Mouse (Mus musculus): Measurements from ENCODE around the gene Exosc5. TPM values are rescaled to one million over a fixed set of nuclear protein-coding genes. Genes with fewer than 3 reads are reported as not detected.

Exosc5 gene
- polyA plus RNA-seq, 1 experiment = 53.7 TPM

DNA sequence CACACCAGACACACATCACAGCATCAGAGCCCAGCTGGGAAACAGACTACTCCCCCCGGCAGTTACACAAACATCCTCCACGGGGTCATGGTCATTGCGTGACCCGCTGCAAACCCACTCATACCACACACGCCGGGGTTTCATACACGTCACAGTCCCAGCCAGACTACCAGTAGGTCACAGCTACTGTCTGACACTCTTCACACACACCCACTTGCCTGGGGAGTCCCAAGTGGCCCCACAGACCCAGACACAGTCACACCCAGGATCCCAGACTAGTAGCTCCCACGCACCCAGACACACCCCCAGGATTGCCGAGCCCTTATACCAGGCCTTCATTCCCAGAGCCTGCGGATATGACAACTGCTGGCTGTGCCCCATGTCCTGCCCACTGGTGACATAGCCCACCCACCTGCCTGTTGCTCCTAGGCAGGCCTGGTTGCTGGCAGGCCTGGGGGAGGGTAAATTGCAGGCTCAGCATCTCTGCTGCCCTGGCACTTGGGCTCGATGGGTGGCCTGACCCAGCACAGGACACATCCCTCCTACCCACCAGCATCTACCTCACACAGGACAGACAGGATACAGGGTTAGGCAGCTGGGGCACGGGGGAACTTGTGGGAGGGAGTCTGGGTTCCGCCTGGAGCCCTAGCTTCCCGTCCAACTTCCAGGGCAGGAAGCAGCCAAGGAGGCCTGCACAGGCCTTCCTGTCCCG is 48.8 kb downstream of the Exosc5 start:
- H3K9ac ChIP-seq (ENCODE audit: low read depth, poor library complexity, severe bottlenecking) = peak overlapping the region; percentile 33; the same call in 1 of the 2 replicates

DNA sequence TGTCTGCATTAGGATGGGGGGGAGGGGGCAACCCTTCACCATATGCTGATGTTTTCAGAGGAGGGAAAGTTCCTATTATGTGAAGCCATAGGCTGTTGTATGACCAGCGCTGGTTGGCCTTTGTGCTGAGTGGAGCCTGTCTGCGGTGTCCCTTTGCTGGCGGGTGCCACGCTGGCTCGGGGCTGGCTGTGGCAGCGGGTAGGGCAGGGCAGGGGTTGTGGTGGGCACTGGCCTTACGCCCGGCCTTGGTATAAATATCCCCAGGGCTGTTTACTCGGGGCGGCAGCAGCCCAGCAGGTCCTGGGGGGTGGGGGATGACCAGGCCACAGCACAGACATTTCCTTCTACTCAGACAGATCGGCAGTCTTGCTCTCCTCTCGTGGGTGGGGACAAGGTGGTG is 51.0 kb downstream of the Exosc5 start:
- Histone ChIP-seq H3K9ac (ENCODE audit: low read depth, poor library complexity, severe bottlenecking) (peak overlapping the region; percentile 40), H3K4me1 (ENCODE audit: control insufficient read depth, insufficient read depth, low read length) (no peaks in the 10 kb centered on the region), H3K27ac (ENCODE audit: insufficient read depth, low read length) (no peak overlapping the region), H3K4me3 (ENCODE audit: low read depth, low read length) (peak overlapping the region; percentile 13; the same call in 1 of the 2 replicates), H3K36me3 (ENCODE audit: control insufficient read depth, insufficient read depth, low read length, poor library complexity, severe bottlenecking) (peaks cover 6% of the 10 kb centered on the region), H3K27me3 (ENCODE audit: control insufficient read depth, insufficient read depth, low read length, poor library complexity, severe bottlenecking) (no peaks in the 10 kb centered on the region), H3K9me3 (replicated peaks; ENCODE audit: control insufficient read depth, insufficient read depth, low read length, poor library complexity, severe bottlenecking) (no peaks in the 10 kb centered on the region)
- TF ChIP-seq EP300 (IDR thresholded peaks at IDR 0.05; ENCODE audit: insufficient read depth, low read depth, low read length) = no peak
- TF ChIP-seq CTCF (IDR thresholded peaks at IDR 0.05; ENCODE audit: low read depth, low read length) = no peak
- no peak for TF ChIP-seq POLR2A (IDR thresholded peaks at IDR 0.05; ENCODE audit: insufficient read depth, low read length)

More for the DNA sequence above, 48.8 kb downstream of the Exosc5 start:
- Histone ChIP-seq H3K9me3 (replicated peaks; ENCODE audit: control insufficient read depth, insufficient read depth, low read length, poor library complexity, severe bottlenecking) (no peaks in the 10 kb centered on the region), H3K27me3 (ENCODE audit: control insufficient read depth, insufficient read depth, low read length, poor library complexity, severe bottlenecking) (no peaks in the 10 kb centered on the region), H3K36me3 (ENCODE audit: control insufficient read depth, insufficient read depth, low read length, poor library complexity, severe bottlenecking) (no peaks in the 10 kb centered on the region), H3K4me3 (ENCODE audit: low read depth, low read length) (peak overlapping the region; percentile 13; the same call in 1 of the 2 replicates), H3K4me1 (ENCODE audit: control insufficient read depth, insufficient read depth, low read length) (no peaks in the 10 kb centered on the region), H3K27ac (ENCODE audit: insufficient read depth, low read length) (no peak overlapping the region)
- TF ChIP-seq POLR2A (IDR thresholded peaks at IDR 0.05; ENCODE audit: insufficient read depth, low read length) (no peak), EP300 (IDR thresholded peaks at IDR 0.05; ENCODE audit: insufficient read depth, low read depth, low read length) (no peak), CTCF (IDR thresholded peaks at IDR 0.05; ENCODE audit: low read depth, low read length) (no peak)

DNA sequence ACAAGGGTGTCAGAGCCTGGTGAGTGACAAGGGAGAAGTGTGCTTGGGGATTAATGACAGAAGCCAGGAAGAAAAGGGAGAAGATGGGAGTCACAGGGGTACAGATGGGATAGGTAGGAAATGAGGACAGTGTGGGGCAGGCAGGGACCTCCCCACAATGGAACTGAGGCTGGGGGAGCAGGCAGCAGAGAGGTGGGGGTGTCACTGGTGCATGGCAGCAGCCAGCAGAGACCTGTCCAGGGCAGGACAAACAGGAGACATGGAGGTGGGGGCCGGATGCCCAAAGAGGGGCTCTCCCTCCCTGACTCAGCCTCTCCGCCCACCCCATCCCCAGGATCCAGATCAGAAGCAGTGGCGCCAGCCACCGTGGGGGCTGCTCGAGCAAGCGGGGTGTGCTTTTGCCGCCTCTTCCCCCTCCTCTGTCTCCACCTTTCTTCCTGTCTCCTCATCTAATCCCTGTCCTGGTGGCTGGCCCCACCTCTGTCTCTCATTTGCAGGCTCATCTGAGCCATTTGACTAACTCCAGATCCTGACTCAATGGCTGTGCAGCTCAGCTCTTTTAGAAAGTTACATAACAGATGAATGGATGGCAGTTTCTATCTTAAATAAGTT is 51.7 kb downstream of the Exosc5 start:
- H3K27ac ChIP-seq (ENCODE audit: insufficient read depth, low read length) = no peak overlapping the region
- H3K27me3 ChIP-seq (ENCODE audit: control insufficient read depth, insufficient read depth, low read length, poor library complexity, severe bottlenecking) = no peaks in the 10 kb centered on the region
- no peak overlapping the region for H3K4me3 ChIP-seq (ENCODE audit: low read depth, low read length)
- no peaks in the 10 kb centered on the region for H3K9me3 ChIP-seq (replicated peaks; ENCODE audit: control insufficient read depth, insufficient read depth, low read length, poor library complexity, severe bottlenecking)
- TF ChIP-seq CTCF (IDR thresholded peaks at IDR 0.05; ENCODE audit: low read depth, low read length) (no peak), EP300 (IDR thresholded peaks at IDR 0.05; ENCODE audit: insufficient read depth, low read depth, low read length) (no peak), POLR2A (IDR thresholded peaks at IDR 0.05; ENCODE audit: insufficient read depth, low read length) (no peak)
- peak overlapping the region; percentile 40 for H3K9ac ChIP-seq (ENCODE audit: low read depth, poor library complexity, severe bottlenecking)
- H3K4me1 ChIP-seq (ENCODE audit: control insufficient read depth, insufficient read depth, low read length) = no peaks in the 10 kb centered on the region
- peaks cover 7% of the 10 kb centered on the region for H3K36me3 ChIP-seq (ENCODE audit: control insufficient read depth, insufficient read depth, low read length, poor library complexity, severe bottlenecking)

DNA sequence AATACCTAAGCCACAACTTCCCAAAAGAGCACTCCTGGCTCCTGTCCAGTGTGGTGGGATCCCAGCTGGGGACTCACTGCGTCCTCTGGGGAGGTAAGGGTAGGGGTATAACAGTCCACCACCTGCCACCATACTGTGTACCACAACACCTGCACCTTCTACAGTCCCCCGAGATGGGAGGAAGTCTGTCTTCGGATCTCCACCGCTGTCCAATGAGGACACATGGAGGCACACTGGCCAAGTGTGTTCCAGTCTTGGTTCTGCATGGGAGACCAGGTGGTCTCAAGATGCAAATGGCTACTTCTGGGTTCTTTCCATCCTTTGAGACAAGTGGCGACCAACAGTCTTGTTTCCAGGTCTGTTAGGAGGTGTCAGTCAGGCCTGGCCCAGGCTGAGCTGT is 52.2 kb downstream of the Exosc5 start:
- Histone ChIP-seq H3K9me3 (replicated peaks; ENCODE audit: control insufficient read depth, insufficient read depth, low read length, poor library complexity, severe bottlenecking) (no peaks in the 10 kb centered on the region), H3K27ac (ENCODE audit: insufficient read depth, low read length) (no peak overlapping the region), H3K4me1 (ENCODE audit: control insufficient read depth, insufficient read depth, low read length) (no peaks in the 10 kb centered on the region), H3K36me3 (ENCODE audit: control insufficient read depth, insufficient read depth, low read length, poor library complexity, severe bottlenecking) (peaks cover 7% of the 10 kb centered on the region), H3K27me3 (ENCODE audit: control insufficient read depth, insufficient read depth, low read length, poor library complexity, severe bottlenecking) (no peaks in the 10 kb centered on the region), H3K9ac (ENCODE audit: low read depth, poor library complexity, severe bottlenecking) (no peak overlapping the region), H3K4me3 (ENCODE audit: low read depth, low read length) (no peak overlapping the region)
- TF ChIP-seq EP300 (IDR thresholded peaks at IDR 0.05; ENCODE audit: insufficient read depth, low read depth, low read length) = no peak
- no peak for TF ChIP-seq CTCF (IDR thresholded peaks at IDR 0.05; ENCODE audit: low read depth, low read length)
- no peak for TF ChIP-seq POLR2A (IDR thresholded peaks at IDR 0.05; ENCODE audit: insufficient read depth, low read length)

DNA sequence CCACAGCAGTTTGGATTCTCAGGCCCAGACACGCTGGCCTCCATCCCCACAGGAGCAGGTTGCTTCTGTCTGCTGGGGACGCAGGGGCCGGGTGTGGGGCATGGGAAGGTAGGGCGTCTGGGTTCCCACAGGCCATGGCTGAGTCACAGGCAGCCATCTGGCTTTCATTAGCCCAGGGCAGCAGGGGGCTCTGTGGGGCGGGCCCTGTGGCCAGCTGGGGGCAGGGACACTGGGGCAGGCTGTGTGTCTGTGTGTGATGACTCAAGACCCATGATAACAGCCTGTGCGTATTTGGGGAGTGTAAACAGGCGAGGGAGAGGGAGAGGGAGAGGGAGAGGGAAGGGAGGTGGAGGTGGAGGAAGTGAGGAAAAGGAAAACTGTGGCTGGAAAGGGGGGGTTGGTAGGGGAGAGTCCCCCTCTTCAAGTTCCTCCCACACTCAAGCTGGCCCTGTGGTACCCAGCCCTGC is 52.8 kb downstream of the Exosc5 start:
- no peaks in the 10 kb centered on the region for H3K4me1 ChIP-seq (ENCODE audit: control insufficient read depth, insufficient read depth, low read length)
- no peak overlapping the region for H3K9ac ChIP-seq (ENCODE audit: low read depth, poor library complexity, severe bottlenecking)
- H3K27ac ChIP-seq (ENCODE audit: insufficient read depth, low read length) = no peak overlapping the region
- no peak for TF ChIP-seq POLR2A (IDR thresholded peaks at IDR 0.05; ENCODE audit: insufficient read depth, low read length)
- TF ChIP-seq EP300 (IDR thresholded peaks at IDR 0.05; ENCODE audit: insufficient read depth, low read depth, low read length) = no peak
- TF ChIP-seq CTCF (IDR thresholded peaks at IDR 0.05; ENCODE audit: low read depth, low read length) = no peak
- no peaks in the 10 kb centered on the region for H3K27me3 ChIP-seq (ENCODE audit: control insufficient read depth, insufficient read depth, low read length, poor library complexity, severe bottlenecking)
- H3K36me3 ChIP-seq (ENCODE audit: control insufficient read depth, insufficient read depth, low read length, poor library complexity, severe bottlenecking) = peaks cover 7% of the 10 kb centered on the region
- H3K9me3 ChIP-seq (replicated peaks; ENCODE audit: control insufficient read depth, insufficient read depth, low read length, poor library complexity, severe bottlenecking) = no peaks in the 10 kb centered on the region
- no peak overlapping the region for H3K4me3 ChIP-seq (ENCODE audit: low read depth, low read length)

DNA sequence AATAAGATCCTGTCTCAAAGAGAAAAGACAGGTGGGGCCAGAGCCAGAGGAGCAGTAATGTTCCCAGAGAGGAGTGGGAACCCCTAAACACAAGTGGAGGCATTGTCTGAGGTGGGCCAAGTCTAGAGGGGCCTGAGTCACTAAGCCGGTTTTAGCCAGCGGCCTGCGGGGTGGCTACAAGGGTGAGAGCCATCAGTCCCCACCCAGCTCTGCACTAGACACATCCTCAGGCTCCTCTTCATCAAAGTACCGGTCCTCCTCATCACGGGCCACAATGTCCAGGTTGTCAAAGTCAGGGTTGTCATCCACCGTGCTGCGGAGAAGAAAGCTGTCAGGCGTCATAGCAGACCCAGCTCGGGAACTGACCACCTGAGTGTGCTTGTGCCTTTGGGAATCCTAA is 53.8 kb downstream of the Exosc5 start:
- no peak overlapping the region for H3K27ac ChIP-seq (ENCODE audit: insufficient read depth, low read length)
- no peaks in the 10 kb centered on the region for H3K27me3 ChIP-seq (ENCODE audit: control insufficient read depth, insufficient read depth, low read length, poor library complexity, severe bottlenecking)
- no peak for TF ChIP-seq CTCF (IDR thresholded peaks at IDR 0.05; ENCODE audit: low read depth, low read length)
- TF ChIP-seq POLR2A (IDR thresholded peaks at IDR 0.05; ENCODE audit: insufficient read depth, low read length) = no peak
- no peak for TF ChIP-seq EP300 (IDR thresholded peaks at IDR 0.05; ENCODE audit: insufficient read depth, low read depth, low read length)
- no peak overlapping the region for H3K4me3 ChIP-seq (ENCODE audit: low read depth, low read length)
- peaks cover 7% of the 10 kb centered on the region for H3K36me3 ChIP-seq (ENCODE audit: control insufficient read depth, insufficient read depth, low read length, poor library complexity, severe bottlenecking)
- no peaks in the 10 kb centered on the region for H3K4me1 ChIP-seq (ENCODE audit: control insufficient read depth, insufficient read depth, low read length)
- no peak overlapping the region for H3K9ac ChIP-seq (ENCODE audit: low read depth, poor library complexity, severe bottlenecking)
- H3K9me3 ChIP-seq (replicated peaks; ENCODE audit: control insufficient read depth, insufficient read depth, low read length, poor library complexity, severe bottlenecking) = no peaks in the 10 kb centered on the region

Data from ES-Bruce4 (cell line).